Mouse (Mus musculus) gastrocnemius, adult 8-10 months (tissue): ENCODE results near the gene Tesc. TPM values are rescaled to one million over a fixed set of nuclear protein-coding genes. Genes with fewer than 3 reads are reported as not detected.

Source experiments
- DNase-seq, 2 experiments: peaks; one replicate each; pipeline ENCODE4 v3.0.0; 2022; ENCODE audit warnings: low spot score in 2 of 2
- total RNA-seq, 4 experiments: library from RNA; stranded (reverse); gene quantifications; 2 replicates each; pipeline ENCODE4 v1.2.4; 2022

Tesc gene
- total RNA-seq, 4 experiments from 2014 or later = 0.41 to 1.3 (median 0.75) TPM; not detected in 1

- no peak for DNase-seq
These were observed 44.2 kb downstream of the Tesc start for GRCm38 (mm10) chr5:118071766-118072165.

GRCm38 (mm10) chr5:118073213-118073773 lies 45.8 kb downstream of the Tesc start:
- no peak for DNase-seq

- DNase-seq = no peak
These were observed 49.4 kb downstream of the Tesc start for GRCm38 (mm10) chr5:118076721-118077592.

- DNase-seq = no peak
These were observed 51.0 kb downstream of the Tesc start for GRCm38 (mm10) chr5:118078550-118078949.

GRCm38 (mm10) chr5:118079354-118079753 lies 51.8 kb downstream of the Tesc start:
- no peak for DNase-seq

GRCm38 (mm10) chr5:118079839-118080250 lies 52.3 kb downstream of the Tesc start:
- DNase-seq = no peak

- DNase-seq = no peak
These were observed 53.9 kb downstream of the Tesc start for GRCm38 (mm10) chr5:118081374-118081949.

- no peak for DNase-seq
These were observed 54.5 kb downstream of the Tesc start for GRCm38 (mm10) chr5:118081996-118082395.

GRCm38 (mm10) chr5:118083060-118083638 lies 55.6 kb downstream of the Tesc start:
- no peak for DNase-seq

- DNase-seq = no peak
These were observed 56.7 kb downstream of the Tesc start for GRCm38 (mm10) chr5:118084171-118084727.

- no peak for DNase-seq
These were observed 57.8 kb downstream of the Tesc start for GRCm38 (mm10) chr5:118085313-118085712.

- DNase-seq = no peak
These were observed 59.4 kb downstream of the Tesc start for GRCm38 (mm10) chr5:118086956-118087355.

- DNase-seq = no peak
These were observed 61.6 kb downstream of the Tesc start for GRCm38 (mm10) chr5:118089102-118089501.

- no peak for DNase-seq
These were observed 62.6 kb downstream of the Tesc start for GRCm38 (mm10) chr5:118090101-118090500.

GRCm38 (mm10) chr5:118090837-118091236 lies 63.3 kb downstream of the Tesc start:
- DNase-seq = no peak

- DNase-seq = no peak
These were observed 65.9 kb downstream of the Tesc start for GRCm38 (mm10) chr5:118093321-118094035.

GRCm38 (mm10) chr5:118095433-118095832 lies 67.9 kb downstream of the Tesc start:
- no peak for DNase-seq

- DNase-seq = no peak
These were observed 68.3 kb downstream of the Tesc start for GRCm38 (mm10) chr5:118095849-118096248.

- no peak for DNase-seq
These were observed 68.8 kb downstream of the Tesc start for GRCm38 (mm10) chr5:118096317-118096716.

- DNase-seq = no peak
These were observed 71.7 kb downstream of the Tesc start for GRCm38 (mm10) chr5:118099069-118099869.
